Mouse (Mus musculus) neutrophil, adult 65 days (primary cell): ENCODE measurements around the gene Emg1. TPM values are rescaled to one million over a fixed set of nuclear protein-coding genes. Genes with fewer than 3 reads are reported as not detected.

Experiments used
- total RNA-seq: library from RNA; stranded (reverse); gene quantifications from 2 replicates; pipeline ENCODE4 v1.2.4, GENCODE M21; 2023

Emg1 gene
- 40.5 and 44.4 TPM in 2 replicates for total RNA-seq

DNA sequence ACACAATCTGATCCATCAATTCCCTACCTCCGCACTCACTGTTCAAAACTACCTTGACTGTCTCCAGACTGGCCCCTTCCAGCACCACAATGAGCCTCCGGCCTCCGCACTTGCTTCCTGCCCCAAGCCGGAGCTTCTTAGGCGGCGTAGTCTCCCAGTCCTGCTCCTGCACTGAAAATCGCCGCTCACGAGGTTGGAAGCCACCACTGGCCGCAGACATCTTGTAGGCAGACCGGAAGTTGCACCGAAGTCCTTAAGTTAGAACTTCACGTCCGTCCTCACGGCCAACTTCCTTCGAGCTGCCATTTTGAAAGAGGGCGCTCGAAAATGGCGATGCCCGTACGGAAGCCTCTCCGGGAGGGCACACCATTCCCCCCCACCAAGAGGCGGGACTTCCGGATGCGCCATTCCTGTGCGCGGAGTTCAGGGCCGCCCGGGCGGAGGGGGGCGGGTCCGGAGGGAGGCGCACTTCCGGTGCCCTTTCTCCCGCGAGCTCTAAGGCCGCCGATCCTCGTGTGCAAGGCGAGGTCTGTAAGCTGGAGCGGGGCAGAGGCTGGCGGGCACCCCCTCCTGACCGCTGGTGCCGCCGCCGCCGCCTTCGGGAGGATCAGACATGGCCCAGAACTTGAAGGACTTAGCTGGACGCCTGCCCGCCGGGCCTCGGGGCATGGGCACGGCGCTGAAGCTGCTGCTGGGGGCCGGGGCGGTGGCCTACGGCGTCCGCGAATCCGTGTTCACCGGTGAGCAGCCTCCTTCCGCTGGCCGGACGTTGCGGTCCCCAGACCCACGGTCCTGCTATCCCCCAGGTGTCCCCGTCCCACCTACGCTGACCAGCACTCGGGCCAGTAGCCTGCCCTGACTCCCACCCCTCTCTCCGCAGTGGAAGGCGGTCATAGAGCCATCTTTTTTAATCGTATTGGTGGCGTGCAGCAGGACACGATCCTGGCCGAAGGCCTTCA lies at the start of gene Emg1, which contains the start of gene Phb2:
TSS of gene Emg1 (minus strand) at position 355 of the 959 bp plus-strand sequence.
TSS of gene Phb2 (plus strand) at position 513 of the 959 bp plus-strand sequence.

GRCm38 (mm10) chr6:124755831-124756595 lies 44.0 kb upstream of the Emg1 start, which contains the start of the genes Gm45234 and Atn1:
Gene Gm45234, minus strand, starts transcription at chr6:124756021.
Gene Atn1, minus strand, starts transcription at chr6:124756524.

GRCm38 (mm10) chr6:124740888-124741761 lies 29.1 kb upstream of the Emg1 start, which contains the start of gene Grcc10:
Gene Grcc10, minus strand, starts transcription at chr6:124741374.

DNA sequence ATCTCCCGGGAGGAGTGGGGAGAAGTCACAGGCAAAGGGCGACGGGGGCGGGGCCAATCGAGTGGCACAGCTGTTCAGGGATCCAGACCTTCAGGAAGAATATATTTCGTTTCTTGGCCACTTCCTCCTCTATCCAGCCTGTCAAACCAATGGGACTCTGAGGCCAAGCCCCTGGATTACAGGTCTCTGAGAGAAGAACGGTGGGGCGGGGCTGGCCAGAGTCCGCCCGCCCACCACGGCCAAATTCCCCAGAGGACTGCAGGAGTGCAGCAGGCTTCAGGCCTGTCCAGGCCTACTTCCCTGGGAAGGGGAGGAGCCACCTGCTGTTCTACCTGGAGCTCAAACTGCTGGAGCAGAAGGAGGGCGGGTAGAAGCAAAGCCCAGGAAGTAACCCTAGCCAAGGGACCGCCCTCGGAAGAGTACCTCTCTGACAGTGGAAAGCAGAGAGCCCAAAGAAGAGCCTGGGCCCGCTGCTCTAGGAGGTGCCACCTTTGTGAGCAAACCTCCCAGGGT lies 26.6 kb upstream of the Emg1 start, which contains the start of gene Ptpn6:
TSS of gene Ptpn6 (minus strand) at position 204 of the 513 bp plus-strand sequence.

GRCm38 (mm10) chr6:124662477-124663423 lies 49.2 kb downstream of the Emg1 start, which contains the start of gene Lpcat3:
Gene Lpcat3, plus strand, starts transcription at chr6:124663027.

Other genes with a start within 250 kb of the Emg1 start
- gene Clstn3, start 247.4 kb downstream of the Emg1 start, total RNA-seq, result 0.91 and 1.5 TPM in 2 replicates
- 38.8 and 44.2 TPM in 2 replicates for gene C1rl, start 219.1 kb downstream of the Emg1 start, total RNA-seq
- 3.4 and 4.0 TPM in 2 replicates for gene C1ra, start 199.8 kb downstream of the Emg1 start, total RNA-seq
- gene C1s1, start 169.8 kb downstream of the Emg1 start, total RNA-seq, result 0.66 TPM in 1 of 2 replicates, not detected in the other
- 0.43 and 0.76 TPM in 2 replicates for gene C1rb, start 141.9 kb downstream of the Emg1 start, total RNA-seq
- not detected in 2 replicates for gene C1s2, start 76.1 kb downstream of the Emg1 start, total RNA-seq
- gene Lpcat3, start 49.2 kb downstream of the Emg1 start, total RNA-seq, result 31.7 and 47.1 TPM in 2 replicates
- gene Phb2, start 158 bp upstream of the Emg1 start, total RNA-seq, result 91.6 and 94.2 TPM in 2 replicates
- gene Ptpn6, start 26.5 kb upstream of the Emg1 start, total RNA-seq, result 332 and 353 TPM in 2 replicates
- gene Grcc10, start 29.2 kb upstream of the Emg1 start, total RNA-seq, result 89.2 and 97.3 TPM in 2 replicates
- gene Gm45234, start 43.8 kb upstream of the Emg1 start, total RNA-seq, result not detected in 2 replicates
- 39.2 and 39.7 TPM in 2 replicates for gene Atn1, start 44.3 kb upstream of the Emg1 start, total RNA-seq
- not detected in 2 replicates for gene Eno2, start 57.5 kb upstream of the Emg1 start, total RNA-seq
- not detected in 2 replicates for gene Lrrc23, start 67.5 kb upstream of the Emg1 start, total RNA-seq
- 17.6 and 18.8 TPM in 2 replicates for gene Spsb2, start 96.5 kb upstream of the Emg1 start, total RNA-seq
- 109 and 115 TPM in 2 replicates for gene Tpi1, start 102.1 kb upstream of the Emg1 start, total RNA-seq
- 41.6 and 56.4 TPM in 2 replicates for gene Usp5, start 117.3 kb upstream of the Emg1 start, total RNA-seq
- 41.2 and 59.0 TPM in 2 replicates for gene Cdca3, start 117.4 kb upstream of the Emg1 start, total RNA-seq
- gene Gnb3, start 128.1 kb upstream of the Emg1 start, total RNA-seq, result not detected in 2 replicates
- gene P3h3, start 145.6 kb upstream of the Emg1 start, total RNA-seq, result 0.36 and 0.76 TPM in 2 replicates
- gene Gpr162, start 151.8 kb upstream of the Emg1 start, total RNA-seq, result not detected in 2 replicates
- 0.88 TPM in 1 of 2 replicates, not detected in the other for gene Cd4, start 176.0 kb upstream of the Emg1 start, total RNA-seq
- gene Lag3, start 199.5 kb upstream of the Emg1 start, total RNA-seq, result 0.38 and 0.43 TPM in 2 replicates
- 108 and 127 TPM in 2 replicates for gene Ptms, start 207.9 kb upstream of the Emg1 start, total RNA-seq
- gene Mlf2, start 219.2 kb upstream of the Emg1 start, total RNA-seq, result 82.7 and 86.2 TPM in 2 replicates